Mouse (Mus musculus) hindbrain, embryonic 14.5 days (tissue): Measurements from ENCODE around the gene E2f1. TPM values are rescaled to one million over a fixed set of nuclear protein-coding genes. Genes with fewer than 3 reads are reported as not detected.
A peak's percentile ranks its signal among the peaks of the same experiment; 100 is the strongest.

Experiments
- ATAC-seq: fragments of 200-750 bp; cut with Nextera tagmentation; 2 replicates; pipeline ENCODE4 v1.8.0; 2017; ENCODE audit warnings: moderate number of reproducible peaks, mild to moderate bottlenecking, moderate TSS enrichment, moderate library complexity; ENCODE audit not compliant: low FRiP score
- DNase-seq: peaks from one replicate; pipeline ENCODE4 v3.0.0-alpha.2; 2015; ENCODE audit warnings: low spot score
- H3K27ac ChIP-seq: fragments of 300-500 bp; sonication (generic); 2 replicates; pipeline ENCODE4 v1.5.1; 2014; ENCODE audit warnings: mild to moderate bottlenecking, moderate library complexity
- H3K27me3 ChIP-seq: fragments of 300-500 bp; sonication (generic); 2 replicates; pipeline ENCODE4 v1.6.1; 2014; ENCODE audit warnings: mild to moderate bottlenecking, low read length, mixed read lengths; ENCODE audit not compliant: control insufficient read depth, insufficient read depth
- H3K36me3 ChIP-seq: fragments of 300-500 bp; sonication (generic); replicated peaks from 2 replicates; pipeline ENCODE4 v1.6.1; 2014; ENCODE audit not compliant: control insufficient read depth, insufficient read depth
- H3K4me1 ChIP-seq: fragments of 300-500 bp; sonication (generic); replicated peaks from 2 replicates; pipeline ENCODE4 v1.6.1; 2014; ENCODE audit warnings: antibody characterized with exemption, low read length, mixed read lengths; ENCODE audit not compliant: control insufficient read depth, insufficient read depth
- H3K4me2 ChIP-seq: fragments of 300-500 bp; sonication (generic); replicated peaks from 2 replicates; pipeline ENCODE4 v1.6.1; 2014; ENCODE audit warnings: mild to moderate bottlenecking, moderate library complexity
- H3K4me3 ChIP-seq: fragments of 300-500 bp; sonication (generic); replicated peaks from 2 replicates; pipeline ENCODE4 v1.5.1; 2014; ENCODE audit warnings: mild to moderate bottlenecking, low read length
- H3K9ac ChIP-seq: fragments of 300-500 bp; sonication (generic); 2 replicates; pipeline ENCODE4 v1.6.1; 2014
- H3K9me3 ChIP-seq: fragments of 300-500 bp; sonication (generic); 2 replicates; pipeline ENCODE4 v1.6.1; 2016; ENCODE audit warnings: low read length; ENCODE audit not compliant: control insufficient read depth
- WGBS: fragments of 180-500 bp; shearing (Covaris S2); extraction: QIAGEN DNeasy Blood & Tissue Kit; methylation state at CpG from one replicate; pipeline ENCODE4 v1.1.7; 2014; 5-methylcytosine and 5-hydroxymethylcytosine counted together
- polyA plus RNA-seq: library from polyadenylated mRNA; unstranded; fragments of >200 nt; fragmentation: Nextera tagmentation; extraction: Ambion mirVana; gene quantifications from 2 replicates; pipeline ENCODE4 v1.2.1, GENCODE M21; 2014

The E2f1 gene
- polyA plus RNA-seq, 1 experiment from 2014 or later: 2.2 TPM

DNA sequence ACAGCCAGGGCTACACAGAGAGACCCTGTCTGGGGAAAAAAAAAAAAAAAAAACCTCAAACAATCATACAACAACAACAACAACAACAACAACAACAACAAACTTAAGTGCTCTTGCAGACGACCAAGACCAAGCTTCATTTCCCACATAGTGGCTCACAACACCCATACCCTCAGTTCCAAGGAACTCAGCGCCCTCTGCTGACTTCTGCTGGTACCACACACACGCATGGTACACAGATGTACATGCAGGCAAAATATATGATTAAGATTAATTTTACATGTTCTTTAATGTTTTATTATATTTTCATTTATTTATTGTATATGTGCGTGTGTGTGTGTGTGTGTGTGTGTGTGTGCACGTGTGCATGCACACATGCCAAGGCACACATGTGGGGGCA, 16.7 kb upstream of the E2f1 start:
- 79% methylated on average over 5 of the region's 5 CpGs for WGBS
- ATAC-seq: no peak
- no peaks in the 10 kb centered on the region for H3K9me3 ChIP-seq

GRCm38 (mm10) chr2:154584931-154585601, 15.4 kb upstream of the E2f1 start:
- H3K27ac ChIP-seq: peak overlapping the region; percentile 40; the same call in 1 of the 2 replicates
- no peaks in the 10 kb centered on the region; the same call in 1 of the 2 replicates for H3K36me3 ChIP-seq
- ATAC-seq (no peak), DNase-seq (no peak)
- no peak overlapping the region for H3K9ac ChIP-seq
- WGBS: 54% methylated on average over 17 of the region's 17 CpGs
- H3K9me3 ChIP-seq: no peaks in the 10 kb centered on the region
- H3K4me2 ChIP-seq: no peak overlapping the region
- H3K27me3 ChIP-seq: no peaks in the 10 kb centered on the region
- H3K4me1 ChIP-seq: peaks cover 15% of the 10 kb centered on the region
- no peak overlapping the region for H3K4me3 ChIP-seq

More for the DNA sequence above, 16.7 kb upstream of the E2f1 start:
- peaks cover 15% of the 10 kb centered on the region for H3K4me1 ChIP-seq
- H3K4me3 ChIP-seq: no peak overlapping the region
- H3K36me3 ChIP-seq: no peaks in the 10 kb centered on the region; the same call in 1 of the 2 replicates
- no peaks in the 10 kb centered on the region for H3K27me3 ChIP-seq
- DNase-seq: no peak
- H3K9ac ChIP-seq: no peak overlapping the region
- no peak overlapping the region for H3K27ac ChIP-seq
- H3K4me2 ChIP-seq: no peak overlapping the region

DNA sequence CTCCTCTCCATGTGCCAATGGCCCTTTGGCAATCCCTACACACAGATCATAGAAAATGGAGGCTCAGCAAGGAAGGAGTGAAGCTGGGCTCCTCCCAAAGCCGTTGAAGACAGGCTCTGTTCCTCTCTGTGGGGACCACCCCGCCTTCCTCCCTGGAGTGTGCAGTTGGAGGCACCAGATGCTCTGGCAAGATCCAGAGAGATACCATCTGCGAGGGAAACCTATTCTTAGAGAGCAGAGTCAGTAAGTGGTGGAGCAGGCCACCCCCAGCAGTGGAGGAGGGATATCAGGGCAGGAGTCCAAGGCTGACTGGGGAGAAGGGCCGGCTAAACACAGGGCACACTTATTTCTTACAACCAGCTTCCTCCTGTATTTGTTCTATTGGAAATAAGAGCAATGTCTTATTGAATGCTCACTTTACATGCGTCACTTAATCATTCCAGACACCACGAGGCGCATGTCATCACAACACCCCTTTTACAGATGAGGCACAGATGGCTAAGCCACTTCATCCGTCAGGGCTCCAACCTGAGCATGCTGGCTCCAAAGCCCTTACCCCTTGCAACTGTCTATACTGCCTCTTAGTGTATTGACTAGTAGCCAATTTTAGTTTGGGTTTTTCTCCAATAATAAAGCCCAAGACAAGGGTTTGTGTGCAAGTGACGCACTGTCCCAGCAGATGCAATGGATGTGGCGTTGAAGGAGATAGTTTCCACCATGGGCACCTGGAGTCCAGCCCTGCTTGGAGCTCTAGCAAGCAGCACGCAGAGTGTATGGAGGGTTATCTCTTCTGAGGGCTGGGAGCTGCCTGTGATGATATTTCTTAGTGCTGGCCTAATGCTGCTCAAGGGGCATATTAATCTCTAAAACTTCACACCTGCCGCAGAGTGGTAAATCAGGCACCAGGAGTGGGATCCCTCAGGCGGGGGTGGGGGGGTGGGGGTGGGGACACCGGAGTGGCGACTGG, 14.5 kb upstream of the E2f1 start:
- peak overlapping the region; percentile 40; the same call in 1 of the 2 replicates for H3K27ac ChIP-seq
- H3K9ac ChIP-seq: no peak overlapping the region
- WGBS: 37% methylated on average over 15 of the region's 15 CpGs
- no peak overlapping the region for H3K4me3 ChIP-seq
- no peak overlapping the region for H3K4me2 ChIP-seq
- no peaks in the 10 kb centered on the region for H3K9me3 ChIP-seq
- DNase-seq (peak; percentile 54), ATAC-seq (peak; percentile 79)
- H3K27me3 ChIP-seq: no peaks in the 10 kb centered on the region
- no peaks in the 10 kb centered on the region; the same call in 1 of the 2 replicates for H3K36me3 ChIP-seq
- peaks cover 15% of the 10 kb centered on the region for H3K4me1 ChIP-seq

DNA sequence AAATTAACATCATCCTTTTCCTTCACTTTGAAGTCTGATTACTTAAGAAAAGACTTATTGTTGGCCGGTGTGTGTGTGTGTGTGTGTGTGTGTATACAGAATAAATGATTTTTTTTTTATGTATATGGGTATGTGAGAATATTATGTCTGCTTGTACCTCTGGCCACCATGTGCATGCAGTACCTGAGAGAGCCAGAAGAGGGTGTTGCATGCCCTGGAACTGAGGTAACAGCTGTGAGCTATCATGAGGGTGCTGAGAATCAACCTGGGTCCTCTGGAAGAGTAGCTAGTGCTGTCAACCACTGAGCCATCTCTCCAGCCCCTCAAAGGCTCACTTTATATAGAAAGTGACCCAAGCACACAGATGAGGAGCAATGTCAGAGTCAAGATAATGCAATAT, 11.7 kb upstream of the E2f1 start:
- Histone ChIP-seq H3K9ac (no peak overlapping the region), H3K4me2 (no peak overlapping the region), H3K27me3 (no peaks in the 10 kb centered on the region), H3K36me3 (no peaks in the 10 kb centered on the region), H3K27ac (no peak overlapping the region), H3K9me3 (no peaks in the 10 kb centered on the region), H3K4me3 (no peak overlapping the region), H3K4me1 (peaks cover 26% of the 10 kb centered on the region)
- DNase-seq (no peak), ATAC-seq (no peak)
- 97% methylated on average over 1 of the region's 1 CpGs for WGBS

DNA sequence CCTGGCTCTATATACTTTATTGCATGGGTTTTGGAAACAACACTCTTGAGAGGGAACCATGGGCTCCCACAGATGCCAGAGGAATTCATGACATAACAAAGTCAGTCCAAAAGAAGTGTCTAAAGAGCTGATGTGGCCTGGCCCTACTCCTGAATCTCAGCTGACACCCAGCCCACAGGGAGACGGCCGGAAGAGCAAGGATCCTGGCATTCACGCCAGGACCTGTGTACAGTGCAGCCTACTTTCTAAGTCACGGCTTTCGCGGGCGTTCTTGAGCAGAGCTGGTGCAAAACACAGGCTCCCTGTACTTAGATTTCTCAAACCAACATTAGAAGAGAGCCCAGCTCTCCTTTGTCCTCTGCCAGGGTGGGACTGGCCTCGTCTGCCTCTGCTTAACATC, 10.9 kb upstream of the E2f1 start:
- Histone ChIP-seq H3K4me3 (no peak overlapping the region), H3K27me3 (no peaks in the 10 kb centered on the region), H3K9ac (no peak overlapping the region), H3K36me3 (no peaks in the 10 kb centered on the region), H3K4me1 (peaks cover 26% of the 10 kb centered on the region), H3K4me2 (no peak overlapping the region), H3K9me3 (no peaks in the 10 kb centered on the region), H3K27ac (no peak overlapping the region)
- DNase-seq: no peak
- no peak for ATAC-seq
- 76% methylated on average over 8 of the region's 8 CpGs for WGBS

DNA sequence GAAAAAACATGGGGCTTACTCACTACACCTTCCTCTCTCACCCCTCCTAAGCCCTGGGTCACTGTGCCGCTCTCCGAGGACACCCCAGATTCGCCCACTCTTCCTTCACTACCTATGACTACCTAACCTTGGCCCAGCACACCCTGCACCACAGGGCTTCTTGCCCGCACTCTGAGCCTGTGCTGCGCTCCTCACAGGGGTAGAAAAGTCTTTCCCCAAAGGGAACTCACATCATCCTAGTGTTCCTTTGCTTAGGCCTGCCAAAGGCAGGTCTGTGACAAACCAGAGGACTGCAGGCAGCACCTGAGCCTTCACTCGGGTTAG, 8.0 kb upstream of the E2f1 start:
- WGBS: 40% methylated on average over 6 of the region's 6 CpGs
- Histone ChIP-seq H3K4me3 (no peak overlapping the region), H3K9me3 (no peaks in the 10 kb centered on the region), H3K36me3 (no peaks in the 10 kb centered on the region), H3K4me2 (no peak overlapping the region), H3K27me3 (no peaks in the 10 kb centered on the region), H3K9ac (peak overlapping the region; percentile 24; the same call in 1 of the 2 replicates), H3K27ac (peak overlapping the region; percentile 43; the same call in 1 of the 2 replicates), H3K4me1 (peaks cover 11% of the 10 kb centered on the region)
- ATAC-seq (0 out of 2 replicates have a peak, but pooled peaks have one; percentile 24), DNase-seq (no peak)

DNA sequence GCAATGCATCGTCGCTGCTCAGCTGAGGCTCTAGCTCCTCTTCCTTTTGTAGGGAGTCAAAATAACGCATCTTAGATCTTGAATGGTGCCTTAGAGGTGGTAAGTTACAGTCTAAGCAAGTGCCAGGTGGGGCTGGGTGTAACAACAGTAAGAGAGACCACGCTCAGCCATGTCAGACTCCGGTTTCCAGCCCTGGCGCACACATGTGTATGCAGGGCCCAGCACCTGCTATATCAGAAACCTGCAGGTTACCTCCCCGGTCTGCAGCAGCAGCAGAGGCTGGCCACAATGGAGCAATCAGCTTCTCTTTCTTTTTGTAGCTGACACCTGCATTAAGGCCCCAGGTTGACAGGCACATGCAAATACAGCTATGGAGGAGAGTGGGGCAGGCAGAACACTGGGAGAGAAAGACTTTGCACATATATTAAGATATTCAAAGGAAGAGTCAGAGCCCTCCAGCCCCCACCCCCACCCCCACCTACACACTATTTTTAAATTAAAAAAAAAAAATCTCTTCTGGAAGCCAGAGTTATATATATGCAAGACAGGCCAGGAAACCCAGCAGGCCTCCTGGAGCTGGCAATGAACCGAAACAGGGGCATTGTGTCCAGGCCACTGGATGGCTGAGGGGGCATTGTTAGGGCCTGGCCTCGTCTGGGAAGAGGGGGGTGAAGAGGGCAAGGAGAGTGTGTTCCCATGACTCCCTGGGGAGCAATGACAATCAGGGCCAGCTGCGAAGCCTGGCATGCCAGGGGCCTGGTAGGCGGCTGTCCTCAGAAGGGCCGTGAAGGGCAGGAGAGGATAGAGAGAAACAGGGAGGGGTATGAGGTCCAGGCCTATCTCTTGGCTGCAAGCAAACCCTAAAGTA, 7.4 kb upstream of the E2f1 start:
- no peak for DNase-seq
- peak; percentile 40; the same call in 1 of the 2 replicates for ATAC-seq
- WGBS: 17% methylated on average over 12 of the region's 12 CpGs

DNA sequence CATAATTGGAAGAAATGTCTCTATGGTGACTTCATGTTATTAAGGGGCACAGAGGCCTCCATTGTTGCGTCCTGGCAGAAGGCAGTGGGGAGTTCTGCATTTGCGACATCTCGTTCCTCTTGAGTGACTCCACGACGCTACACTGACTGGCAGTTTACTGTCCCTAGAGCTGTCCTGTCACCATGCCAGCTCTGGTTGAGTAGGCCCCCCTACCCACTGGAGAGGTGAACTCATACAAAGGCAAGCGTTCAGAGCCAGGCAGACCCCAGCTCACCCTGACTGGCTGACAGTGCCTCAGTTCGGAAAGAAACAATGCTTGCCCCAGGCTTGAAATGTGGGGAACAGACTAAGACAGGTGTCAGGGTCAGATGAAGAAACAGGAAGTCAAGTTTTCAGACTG, 4.6 kb upstream of the E2f1 start:
- H3K9ac ChIP-seq: no peak overlapping the region
- H3K9me3 ChIP-seq: no peaks in the 10 kb centered on the region
- WGBS: 17% methylated on average over 7 of the region's 7 CpGs
- peaks cover 11% of the 10 kb centered on the region for H3K4me1 ChIP-seq
- ATAC-seq (no peak), DNase-seq (no peak)
- no peak overlapping the region for H3K27ac ChIP-seq
- no peak overlapping the region for H3K4me2 ChIP-seq
- H3K27me3 ChIP-seq: no peaks in the 10 kb centered on the region
- no peaks in the 10 kb centered on the region for H3K36me3 ChIP-seq
- no peak overlapping the region for H3K4me3 ChIP-seq

More for the DNA sequence above, 7.4 kb upstream of the E2f1 start:
- Histone ChIP-seq H3K27ac (peak overlapping the region; percentile 43), H3K9ac (peak overlapping the region; percentile 24; the same call in 1 of the 2 replicates), H3K27me3 (no peaks in the 10 kb centered on the region), H3K4me3 (no peak overlapping the region), H3K9me3 (no peaks in the 10 kb centered on the region), H3K36me3 (no peaks in the 10 kb centered on the region), H3K4me2 (no peak overlapping the region), H3K4me1 (peaks cover 11% of the 10 kb centered on the region)
